Mouse (Mus musculus): ENCODE data around the gene Polr2j. TPM values are rescaled to one million over a fixed set of nuclear protein-coding genes. Genes with fewer than 3 reads are reported as not detected.

Gene Polr2j
- polyA plus RNA-seq, 1 experiment from 2014 or later, result 200 TPM

- H3K9me3 ChIP-seq, result no peaks in the 10 kb centered on the region
- ATAC-seq (replicated peaks), result peak; percentile 40
- H3K4me3 ChIP-seq, result peak overlapping the region; percentile 71
- H3K36me3 ChIP-seq (replicated peaks), result no peaks in the 10 kb centered on the region
- peak overlapping the region; percentile 74 for H3K27ac ChIP-seq
- H3K9ac ChIP-seq, result peak overlapping the region; percentile 67; the same call in 1 of the 2 replicates
- peak overlapping the region; percentile 87 for H3K4me2 ChIP-seq
- 6% methylated on average over 18 of the region's 21 CpGs for WGBS
- no peaks in the 10 kb centered on the region for H3K27me3 ChIP-seq (replicated peaks)
- peaks cover 26% of the 10 kb centered on the region for H3K4me1 ChIP-seq
These were observed 31.4 kb upstream of the Polr2j start for GRCm38 (mm10) chr5:136084891-136085651.

- ATAC-seq (replicated peaks), result no peak
- WGBS, result 90% methylated on average over 8 of the region's 8 CpGs
- H3K9me3 ChIP-seq, result no peaks in the 10 kb centered on the region
- no peak overlapping the region for H3K27ac ChIP-seq
- no peaks in the 10 kb centered on the region for H3K27me3 ChIP-seq (replicated peaks)
- H3K4me3 ChIP-seq, result no peak overlapping the region
- H3K9ac ChIP-seq, result no peak overlapping the region
- H3K4me2 ChIP-seq, result no peak overlapping the region
- H3K36me3 ChIP-seq (replicated peaks), result no peaks in the 10 kb centered on the region
- H3K4me1 ChIP-seq, result peaks cover 26% of the 10 kb centered on the region
These were observed 30.1 kb upstream of the Polr2j start for GRCm38 (mm10) chr5:136086290-136086689.

- Histone ChIP-seq H3K4me2 (no peak overlapping the region), H3K36me3 (replicated peaks) (no peaks in the 10 kb centered on the region), H3K4me3 (no peak overlapping the region), H3K27me3 (replicated peaks) (no peaks in the 10 kb centered on the region), H3K9me3 (no peaks in the 10 kb centered on the region), H3K4me1 (peaks cover 20% of the 10 kb centered on the region), H3K9ac (no peak overlapping the region), H3K27ac (no peak overlapping the region)
- WGBS, result 22% methylated on average over 14 of the region's 14 CpGs
- ATAC-seq (replicated peaks), result no peak
These were observed 27.4 kb upstream of the Polr2j start for GRCm38 (mm10) chr5:136088821-136089575.

GRCm38 (mm10) chr5:136091927-136092326 lies 24.5 kb upstream of the Polr2j start:
- no peaks in the 10 kb centered on the region for H3K4me1 ChIP-seq
- no peak overlapping the region for H3K4me2 ChIP-seq
- H3K36me3 ChIP-seq (replicated peaks), result no peaks in the 10 kb centered on the region
- H3K9ac ChIP-seq, result no peak overlapping the region
- H3K27ac ChIP-seq, result no peak overlapping the region
- H3K27me3 ChIP-seq (replicated peaks), result no peaks in the 10 kb centered on the region
- no peak overlapping the region for H3K4me3 ChIP-seq
- H3K9me3 ChIP-seq, result no peaks in the 10 kb centered on the region
- 70% methylated on average over 5 of the region's 5 CpGs for WGBS
- no peak for ATAC-seq (replicated peaks)

- Histone ChIP-seq H3K4me3 (no peak overlapping the region), H3K27ac (no peak overlapping the region), H3K4me2 (no peak overlapping the region), H3K36me3 (replicated peaks) (no peaks in the 10 kb centered on the region), H3K27me3 (replicated peaks) (no peaks in the 10 kb centered on the region), H3K9ac (no peak overlapping the region), H3K9me3 (no peaks in the 10 kb centered on the region), H3K4me1 (no peaks in the 10 kb centered on the region)
- ATAC-seq (replicated peaks), result no peak
- WGBS, result 53% methylated on average over 8 of the region's 8 CpGs
These were observed 22.0 kb upstream of the Polr2j start for GRCm38 (mm10) chr5:136094249-136095010.

- Histone ChIP-seq H3K4me3 (no peak overlapping the region), H3K4me2 (no peak overlapping the region), H3K9ac (no peak overlapping the region), H3K9me3 (no peaks in the 10 kb centered on the region), H3K4me1 (no peaks in the 10 kb centered on the region), H3K27ac (no peak overlapping the region), H3K36me3 (replicated peaks) (no peaks in the 10 kb centered on the region), H3K27me3 (replicated peaks) (no peaks in the 10 kb centered on the region)
- ATAC-seq (replicated peaks), result no peak
- 70% methylated on average over 7 of the region's 7 CpGs for WGBS
These were observed 21.3 kb upstream of the Polr2j start for GRCm38 (mm10) chr5:136095089-136095488.

GRCm38 (mm10) chr5:136098536-136098935 lies 17.9 kb upstream of the Polr2j start:
- Histone ChIP-seq H3K4me3 (no peak overlapping the region), H3K27me3 (replicated peaks) (peaks cover 7% of the 10 kb centered on the region; the same call in 1 of the 2 replicates), H3K27ac (no peak overlapping the region), H3K9ac (no peak overlapping the region), H3K4me2 (no peak overlapping the region), H3K9me3 (no peaks in the 10 kb centered on the region), H3K36me3 (replicated peaks) (no peaks in the 10 kb centered on the region), H3K4me1 (peaks cover 7% of the 10 kb centered on the region)
- no peak for ATAC-seq (replicated peaks)
- 89% methylated on average over 10 of the region's 10 CpGs for WGBS

- Histone ChIP-seq H3K4me3 (peak overlapping the region; percentile 42), H3K4me1 (peaks cover 7% of the 10 kb centered on the region), H3K36me3 (replicated peaks) (no peaks in the 10 kb centered on the region), H3K27ac (peak overlapping the region; percentile 42), H3K9me3 (no peaks in the 10 kb centered on the region), H3K27me3 (replicated peaks) (peaks cover 9% of the 10 kb centered on the region; the same call in 1 of the 2 replicates), H3K4me2 (peak overlapping the region; percentile 68), H3K9ac (peak overlapping the region; percentile 45)
- WGBS, result 5% methylated on average over 41 of the region's 41 CpGs
- ATAC-seq (replicated peaks), result peak; percentile 91
These were observed 14.2 kb upstream of the Polr2j start for GRCm38 (mm10) chr5:136102099-136102820.

GRCm38 (mm10) chr5:136104511-136104910 lies 11.9 kb upstream of the Polr2j start:
- Histone ChIP-seq H3K4me2 (no peak overlapping the region), H3K27ac (no peak overlapping the region), H3K9ac (no peak overlapping the region), H3K36me3 (replicated peaks) (no peaks in the 10 kb centered on the region), H3K4me1 (peaks cover 7% of the 10 kb centered on the region), H3K4me3 (no peak overlapping the region), H3K27me3 (replicated peaks) (peaks cover 9% of the 10 kb centered on the region; the same call in 1 of the 2 replicates), H3K9me3 (no peaks in the 10 kb centered on the region)
- ATAC-seq (replicated peaks), result no peak
- WGBS, result 87% methylated on average over 5 of the region's 5 CpGs

- no peak overlapping the region for H3K4me3 ChIP-seq
- H3K36me3 ChIP-seq (replicated peaks), result no peaks in the 10 kb centered on the region
- H3K27ac ChIP-seq, result no peak overlapping the region
- H3K4me1 ChIP-seq, result no peaks in the 10 kb centered on the region
- no peak overlapping the region for H3K9ac ChIP-seq
- no peaks in the 10 kb centered on the region for H3K9me3 ChIP-seq
- 61% methylated on average over 2 of the region's 2 CpGs for WGBS
- no peak for ATAC-seq (replicated peaks)
- H3K4me2 ChIP-seq, result no peak overlapping the region
- peaks cover 2% of the 10 kb centered on the region; the same call in 1 of the 2 replicates for H3K27me3 ChIP-seq (replicated peaks)
These were observed 7.9 kb upstream of the Polr2j start for GRCm38 (mm10) chr5:136108486-136108885.

GRCm38 (mm10) chr5:136109042-136109441 lies 7.4 kb upstream of the Polr2j start:
- no peak for ATAC-seq (replicated peaks)
- WGBS, result 83% methylated on average over 3 of the region's 3 CpGs
- H3K27ac ChIP-seq, result no peak overlapping the region

More at GRCm38 (mm10) chr5:136109042-136109441, 7.4 kb upstream of the Polr2j start:
- no peak overlapping the region for H3K4me3 ChIP-seq
- no peaks in the 10 kb centered on the region for H3K4me1 ChIP-seq
- 0 out of 2 replicates have a peak, but pooled peaks cover 2% of the 10 kb centered on the region for H3K27me3 ChIP-seq (replicated peaks)
- H3K9ac ChIP-seq, result no peak overlapping the region
- no peak overlapping the region for H3K4me2 ChIP-seq
- no peaks in the 10 kb centered on the region for H3K9me3 ChIP-seq
- no peaks in the 10 kb centered on the region for H3K36me3 ChIP-seq (replicated peaks)

Data from midbrain, embryonic 15.5 days (tissue).